ENCODE assay signal across 15 mouse cellular contexts in genomic region chr3:156465601-156466000, GRCm38 (mm10).
DNase-seq lines count a peak whose midpoint lies in the region.
"Had no signal": no experiment of that assay in that cellular context is flagged by ENCODE, and none has a peak within 500 bp of the region (broad histone marks: within the 10 kb centered on the region; RNA-seq: fewer than 3 reads in every experiment).

No protein-coding gene starts in this region.

- peak; percentile 28 to 37 for DNase-seq in frontal cortex, adult 2 months (ENCODE audit: extremely low spot score in 1 of 2, low spot score in 1 of 2)
- no peak for DNase-seq in frontal cortex, postnatal 25 days (ENCODE audit: low spot score in 2 of 2)
- DNase-seq in left cerebral cortex, postnatal 25 days (ENCODE audit: low spot score in 2 of 2) = peak; percentile 13 to 79
- DNase-seq in left cerebral cortex, postnatal 4 days = no peak
- DNase-seq in right cerebral cortex, postnatal 10 days (ENCODE audit: low spot score in 2 of 2) = peak; percentile 24 to 55
- DNase-seq in lung, postnatal 36 days = no peak
- DNase-seq: adrenal gland, adult 2 months; adrenal gland, postnatal 25 days; cerebellum, adult 2 months; cerebellum, postnatal 10 days; embryo, embryonic 11 days; gastrocnemius, postnatal 10 days; heart, adult 18-20 months; heart, postnatal 10 days; heart, postnatal 4 days had no signal

- intact Hi-C loops in left cerebral cortex, postnatal 25 days (cut with DNase I) = loop anchor here (10.0 kb wide), 1 partner anchor 641 kb away; no protein-coding TSS in a partner anchor
- intact Hi-C loops in left cerebral cortex, postnatal 4 days (cut with DNase I) = no loop called here

Comparison
In these comparisons a context has a peak if more than half of its experiments do, and no peak if none do; other contexts are left out.
1. DNase-seq: peak in frontal cortex, adult 2 months (2 of 2), left cerebral cortex, postnatal 25 days (2 of 2) and right cerebral cortex, postnatal 10 days (2 of 2); none in frontal cortex, postnatal 25 days (0 of 2), left cerebral cortex, postnatal 4 days (single experiment) and lung, postnatal 36 days (single experiment).